Mouse (Mus musculus) thymus, postnatal 10 days (tissue): ENCODE measurements around the gene Susd6.

Experiments
- DNase-seq, 2 experiments: peaks; one replicate each; pipeline ENCODE4 v3.0.0; 2021; ENCODE audit warnings: low spot score in 2 of 2

Susd6 gene

GRCm38 (mm10) chr12:80789849-80790694, at the start of gene Susd6:
Gene Susd6, plus strand, starts transcription at chr12:80790510.
- DNase-seq: peak; percentile 98 to 99

- DNase-seq: no peak
Observed at GRCm38 (mm10) chr12:80744614-80745013, 45.7 kb upstream of the Susd6 start.

GRCm38 (mm10) chr12:80746031-80746813, 44.1 kb upstream of the Susd6 start:
- DNase-seq: no peak

GRCm38 (mm10) chr12:80751556-80751955, 38.8 kb upstream of the Susd6 start:
- no peak for DNase-seq

- peak; percentile 40 to 59 for DNase-seq
Observed at GRCm38 (mm10) chr12:80757751-80758558, 32.4 kb upstream of the Susd6 start.

GRCm38 (mm10) chr12:80758559-80759386, 31.5 kb upstream of the Susd6 start:
- peak in 1 of 2 experiments; percentile 15 for DNase-seq

GRCm38 (mm10) chr12:80759387-80759712, 31.0 kb upstream of the Susd6 start:
- no peak for DNase-seq

- DNase-seq: no peak
Observed at GRCm38 (mm10) chr12:80759713-80760395, 30.5 kb upstream of the Susd6 start.

GRCm38 (mm10) chr12:80760396-80760801, 29.9 kb upstream of the Susd6 start, which contains the start of gene Ccdc177:
Gene Ccdc177, minus strand, starts transcription at chr12:80760687.
- peak; percentile 69 to 86 for DNase-seq

GRCm38 (mm10) chr12:80762982-80763381, 27.3 kb upstream of the Susd6 start:
- DNase-seq: no peak

GRCm38 (mm10) chr12:80764116-80764515, 26.2 kb upstream of the Susd6 start:
- DNase-seq: no peak

GRCm38 (mm10) chr12:80769697-80770096, 20.6 kb upstream of the Susd6 start:
- DNase-seq: peak; percentile 17 to 69

GRCm38 (mm10) chr12:80774786-80775185, 15.5 kb upstream of the Susd6 start:
- DNase-seq: no peak

- DNase-seq: no peak
Observed at GRCm38 (mm10) chr12:80776046-80776634, 14.2 kb upstream of the Susd6 start.

GRCm38 (mm10) chr12:80778188-80778936, 11.9 kb upstream of the Susd6 start:
- DNase-seq: no peak

- DNase-seq: no peak
Observed at GRCm38 (mm10) chr12:80779760-80780159, 10.6 kb upstream of the Susd6 start.

- DNase-seq: no peak
Observed at GRCm38 (mm10) chr12:80782190-80782589, 8.1 kb upstream of the Susd6 start.

GRCm38 (mm10) chr12:80782892-80783291, 7.4 kb upstream of the Susd6 start:
- no peak for DNase-seq

- DNase-seq: no peak
Observed at GRCm38 (mm10) chr12:80783889-80784288, 6.4 kb upstream of the Susd6 start.
